In the genomic region with DNA sequence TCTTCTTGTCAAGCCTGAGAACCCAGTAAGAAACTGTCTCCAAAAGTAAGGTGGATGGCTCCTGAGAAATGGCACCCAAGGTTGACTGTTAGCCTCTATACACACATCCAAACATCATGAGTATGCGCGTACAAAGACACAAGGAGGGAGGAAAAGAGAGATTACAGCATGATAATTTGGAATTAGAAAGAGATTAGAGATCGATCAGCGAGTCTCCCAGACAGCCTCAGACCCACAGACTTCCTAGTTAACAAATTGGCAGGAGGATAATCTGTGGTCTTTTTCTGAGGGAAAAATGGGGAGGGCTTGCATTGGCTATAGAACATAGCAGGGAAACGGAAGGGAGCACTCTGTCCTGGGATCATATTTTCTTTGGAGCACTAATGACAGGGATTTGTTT, we compare ENCODE assay signal across 31 mouse cellular contexts.
"Had no signal": no experiment of that assay in that cellular context is flagged by ENCODE, and none has a peak within 500 bp of the region (broad histone marks: within the 10 kb centered on the region; RNA-seq: fewer than 3 reads in every experiment).

No protein-coding gene starts in this region.

- H3K27ac ChIP-seq: left cerebral cortex, adult 2 months; limb, embryonic 10.5 days; limb, embryonic 12.5 days; limb, embryonic 13.5 days; limb, embryonic 15.5 days; liver, embryonic 13.5 days; liver, embryonic 14.5 days; liver, embryonic 15.5 days; lung, embryonic 15.5 days; macrophage; midbrain, embryonic 10.5 days; midbrain, embryonic 12.5 days; midbrain, embryonic 13.5 days; midbrain, embryonic 15.5 days; neural tube, embryonic 12.5 days had no signal

- H3K4me2 ChIP-seq: limb, embryonic 12.5 days; limb, embryonic 13.5 days; limb, embryonic 15.5 days; liver, embryonic 11.5 days; liver, embryonic 12.5 days; liver, embryonic 13.5 days; liver, embryonic 15.5 days; lung, embryonic 14.5 days; lung, embryonic 15.5 days; midbrain, embryonic 12.5 days; midbrain, embryonic 13.5 days; midbrain, embryonic 15.5 days; neural tube, embryonic 12.5 days had no signal

- ATAC-seq: liver, embryonic 12.5 days; liver, postnatal 0 days; lung, postnatal 0 days; midbrain, embryonic 13.5 days; midbrain, embryonic 15.5 days; midbrain, embryonic 16.5 days had no signal

- DNase-seq: left cerebral cortex, postnatal 4 days; liver; liver, embryonic 13.5 days; liver, postnatal 0 days; lung, adult 18-20 months; lung, adult 2 months; lung, embryonic 14.5 days; lung, postnatal 10 days; lung, postnatal 14 days; lung, postnatal 36 days; lung, postnatal 4 days had no signal

- H3K9ac ChIP-seq: limb, embryonic 12.5 days; limb, embryonic 13.5 days; limb, embryonic 15.5 days; liver, embryonic 12.5 days; liver, embryonic 13.5 days; liver, embryonic 14.5 days; liver, embryonic 15.5 days; liver, postnatal 0 days; lung, embryonic 14.5 days; lung, embryonic 15.5 days; midbrain, embryonic 12.5 days; midbrain, embryonic 13.5 days; midbrain, embryonic 15.5 days; neural tube, embryonic 12.5 days had no signal

- H3K4me3 ChIP-seq: left cerebral cortex, adult 2 months; limb, embryonic 10.5 days; limb, embryonic 12.5 days; limb, embryonic 13.5 days; limb, embryonic 15.5 days; liver, embryonic 12.5 days; liver, embryonic 13.5 days; liver, embryonic 15.5 days; lung, embryonic 15.5 days; megakaryocyte, embryonic 14.5 days; midbrain, embryonic 10.5 days; midbrain, embryonic 12.5 days; midbrain, embryonic 13.5 days; midbrain, embryonic 15.5 days; myocyte; neural tube, embryonic 12.5 days had no signal

- H3K27me3 ChIP-seq: limb, embryonic 12.5 days; limb, embryonic 13.5 days; limb, embryonic 15.5 days; liver, embryonic 12.5 days; liver, embryonic 13.5 days; lung, embryonic 15.5 days; midbrain, embryonic 12.5 days; midbrain, embryonic 13.5 days; midbrain, embryonic 15.5 days; neural tube, embryonic 12.5 days had no signal

- H3K9me3 ChIP-seq: limb, embryonic 10.5 days; limb, embryonic 12.5 days; limb, embryonic 13.5 days; limb, embryonic 15.5 days; liver, embryonic 12.5 days; liver, embryonic 13.5 days; liver, embryonic 15.5 days; lung, embryonic 15.5 days; megakaryocyte, embryonic 14.5 days; midbrain, embryonic 10.5 days; midbrain, embryonic 12.5 days; midbrain, embryonic 13.5 days; midbrain, embryonic 15.5 days; neural tube, embryonic 12.5 days had no signal

- H3K36me3 ChIP-seq: limb, embryonic 10.5 days; limb, embryonic 12.5 days; limb, embryonic 13.5 days; limb, embryonic 15.5 days; liver, embryonic 12.5 days; liver, embryonic 13.5 days; liver, embryonic 15.5 days; lung, embryonic 15.5 days; midbrain, embryonic 10.5 days; midbrain, embryonic 12.5 days; midbrain, embryonic 13.5 days; midbrain, embryonic 15.5 days; neural tube, embryonic 12.5 days had no signal

- H3K4me1 ChIP-seq: limb, embryonic 12.5 days; limb, embryonic 13.5 days; limb, embryonic 15.5 days; midbrain, embryonic 12.5 days; midbrain, embryonic 13.5 days; midbrain, embryonic 15.5 days; neural tube, embryonic 12.5 days had no signal
